Mouse (Mus musculus) cerebellum, adult 2 months (tissue): Measurements from ENCODE around the gene Cnot3. TPM values are rescaled to one million over a fixed set of nuclear protein-coding genes. Genes with fewer than 3 reads are reported as not detected.
"Not testable (repeated sequence)": the region's sequence is repeated elsewhere in the genome, so short reads cannot be mapped to it uniquely, and the experiment has no call there.

Source experiments
- DNase-seq, 2 experiments: peaks; one replicate each; pipeline ENCODE4 v3.0.0; 2021
- H3K27ac ChIP-seq: fragments of 200-500 bp; 2 replicates; pipeline ENCODE4 v1.5.1; 2012; ENCODE audit warnings: low read length, control low read depth, inconsistent platforms; ENCODE audit not compliant: insufficient read depth
- H3K27me3 ChIP-seq: fragments of 200-500 bp; 2 replicates; pipeline ENCODE4 v1.6.1; 2012; ENCODE audit warnings: inconsistent platforms, mild to moderate bottlenecking, low read length, moderate library complexity; ENCODE audit not compliant: control insufficient read depth, insufficient read depth
- H3K4me1 ChIP-seq: fragments of 200-500 bp; 2 replicates; pipeline ENCODE4 v1.6.1; 2011; ENCODE audit warnings: low read length; ENCODE audit not compliant: control insufficient read depth, insufficient read depth
- H3K4me3 ChIP-seq: fragments of 200-500 bp; replicated peaks from 2 replicates; pipeline ENCODE3; 2011; ENCODE audit warnings: mild to moderate bottlenecking, low read depth, low read length, control low read depth; ENCODE audit not compliant: insufficient read depth
- CTCF ChIP-seq: fragments of 200-500 bp; IDR thresholded peaks from 2 replicates; pipeline ENCODE4 v1.5.1; 2011; ENCODE audit warnings: low read depth, mild to moderate bottlenecking, control low read depth, low read length, moderate library complexity, borderline replicate concordance; ENCODE audit not compliant: insufficient read depth
- POLR2A ChIP-seq: fragments of 200-500 bp; IDR thresholded peaks from 2 replicates; pipeline ENCODE4 v1.6.1; 2011; ENCODE audit warnings: low read length, control low read depth, borderline replicate concordance; ENCODE audit not compliant: insufficient read depth
- WGBS: fragments of 180-500 bp; shearing (Covaris S2); methylation state at CpG from one replicate; pipeline ENCODE4 v1.1.7; 2018; 5-methylcytosine and 5-hydroxymethylcytosine counted together
- polyA plus RNA-seq: library from polyadenylated mRNA; depleted of rRNA; stranded (reverse); fragments of >200 nt; gene quantifications from 2 replicates; pipeline ENCODE4 v1.2.3, GENCODE M21; 2012; rRNA removed

Gene Cnot3
- polyA plus RNA-seq, 1 experiment, result 60.9 TPM

- Histone ChIP-seq H3K27ac (no peak overlapping the region), H3K4me1 (peaks cover 8% of the 10 kb centered on the region), H3K4me3 (no peak overlapping the region), H3K27me3 (no peaks in the 10 kb centered on the region)
- no peak for TF ChIP-seq CTCF
- TF ChIP-seq POLR2A, result no peak
- DNase-seq, result no peak
- 18% methylated on average over 11 of the region's 11 CpGs for WGBS
Observed at GRCm38 (mm10) chr7:3706343-3706934, 61.4 kb downstream of the Cnot3 start.

- Histone ChIP-seq H3K27me3 (no peaks in the 10 kb centered on the region), H3K4me3 (no peak overlapping the region), H3K4me1 (peaks cover 8% of the 10 kb centered on the region), H3K27ac (no peak overlapping the region)
- DNase-seq, result no peak
- TF ChIP-seq POLR2A (no peak), CTCF (no peak)
- WGBS, result 74% methylated on average over 4 of the region's 4 CpGs
Observed at GRCm38 (mm10) chr7:3707027-3707426, 62.0 kb downstream of the Cnot3 start.

- no peak overlapping the region for H3K27ac ChIP-seq
- TF ChIP-seq CTCF (no peak), POLR2A (no peak)
- 39% methylated on average over 7 of the region's 7 CpGs for WGBS
- H3K4me3 ChIP-seq, result no peak overlapping the region
- DNase-seq, result no peak
- H3K4me1 ChIP-seq, result peaks cover 8% of the 10 kb centered on the region
- no peaks in the 10 kb centered on the region for H3K27me3 ChIP-seq
Observed at GRCm38 (mm10) chr7:3707568-3708413, 62.7 kb downstream of the Cnot3 start.

GRCm38 (mm10) chr7:3708447-3708980, 63.4 kb downstream of the Cnot3 start:
- not testable (repeated sequence) for H3K4me3 ChIP-seq, H3K27me3 ChIP-seq
- 36% methylated on average over 5 of the region's 5 CpGs for WGBS

GRCm38 (mm10) chr7:3709000-3709399, 63.9 kb downstream of the Cnot3 start:
- H3K27ac ChIP-seq, result no peak overlapping the region
- no peaks in the 10 kb centered on the region for H3K27me3 ChIP-seq
- no peak for DNase-seq
- H3K4me1 ChIP-seq, result peaks cover 8% of the 10 kb centered on the region
- TF ChIP-seq CTCF (no peak), POLR2A (no peak)
- WGBS, result 78% methylated on average over 1 of the region's 1 CpGs
- no peak overlapping the region for H3K4me3 ChIP-seq

More at GRCm38 (mm10) chr7:3708447-3708980, 63.4 kb downstream of the Cnot3 start:
- not testable (repeated sequence) for H3K27ac ChIP-seq, H3K4me1 ChIP-seq, DNase-seq

Other genes with a start within 250 kb of the Cnot3 start
- 0.05 and 0.13 TPM in 2 replicates for gene Cacng6, start 221.1 kb upstream of the Cnot3 start, polyA plus RNA-seq
- 0.49 and 0.84 TPM in 2 replicates for gene Tarm1, start 142.6 kb upstream of the Cnot3 start, polyA plus RNA-seq
- gene Oscar, start 29.1 kb upstream of the Cnot3 start, polyA plus RNA-seq, result 2.6 and 2.7 TPM in 2 replicates
- gene Ndufa3, start 27.9 kb upstream of the Cnot3 start, polyA plus RNA-seq, result 426 and 441 TPM in 2 replicates
- 33.2 and 34.5 TPM in 2 replicates for gene Tfpt, start 15.3 kb upstream of the Cnot3 start, polyA plus RNA-seq
- gene Prpf31, start 15.3 kb upstream of the Cnot3 start, polyA plus RNA-seq, result 70.9 and 79.1 TPM in 2 replicates
- gene Leng1, start 20.6 kb downstream of the Cnot3 start, polyA plus RNA-seq, result 12.0 and 12.9 TPM in 2 replicates
- gene Tmc4, start 32.3 kb downstream of the Cnot3 start, polyA plus RNA-seq, result 10.8 and 11.7 TPM in 2 replicates
- gene Tsen34, start 47.6 kb downstream of the Cnot3 start, polyA plus RNA-seq, result 112 and 115 TPM in 2 replicates
- 114 and 115 TPM in 2 replicates for gene Mboat7, start 48.3 kb downstream of the Cnot3 start, polyA plus RNA-seq
- gene Rps9, start 58.7 kb downstream of the Cnot3 start, polyA plus RNA-seq, result 866 and 1,027 TPM in 2 replicates
- gene Pirb, start 75.1 kb downstream of the Cnot3 start, polyA plus RNA-seq, result 0.27 and 0.31 TPM in 2 replicates
- gene Gm15448, start 180.4 kb downstream of the Cnot3 start, polyA plus RNA-seq, result not detected in 2 replicates
- gene Pira2, start 199.8 kb downstream of the Cnot3 start, polyA plus RNA-seq, result 0.03 TPM in 1 of 2 replicates, not detected in the other